Mouse (Mus musculus): ENCODE results near the gene Srgap1. TPM values are rescaled to one million over a fixed set of nuclear protein-coding genes. Genes with fewer than 3 reads are reported as not detected.
A peak's percentile ranks its signal among the peaks of the same experiment; 100 is the strongest.

Srgap1 gene
- total RNA-seq, 2 experiments from 2014 or later, result 7.6 to 11.7 TPM

GRCm38 (mm10) chr10:121956505-121956904 lies 90.6 kb downstream of the Srgap1 start:
- no peak for TF ChIP-seq CTCF (IDR thresholded peaks at IDR 0.05)
- intact Hi-C loops (cut with DNase I), result loop anchor here (5.0 kb wide), 1 partner anchor 91 kb away; the partner anchor contains the start of gene Srgap1
- H3K4me3 ChIP-seq, result no peak overlapping the region
- H3K27ac ChIP-seq, result no peak overlapping the region
- peak; percentile 31 to 32 for DNase-seq (ENCODE audit: extremely low spot score in 1 of 2, low spot score in 2 of 2)

- no peak for DNase-seq (ENCODE audit: extremely low spot score in 1 of 2, low spot score in 2 of 2)
- no peak overlapping the region for H3K4me3 ChIP-seq
- H3K27ac ChIP-seq, result no peak overlapping the region
- no peak for TF ChIP-seq CTCF (IDR thresholded peaks at IDR 0.05)
- intact Hi-C loops (cut with DNase I), result loop anchor here (5.0 kb wide), 1 partner anchor 92 kb away; the partner anchor contains the start of gene Srgap1
These were observed 91.4 kb downstream of the Srgap1 start for GRCm38 (mm10) chr10:121955730-121956129.

GRCm38 (mm10) chr10:121954877-121955276 lies 92.2 kb downstream of the Srgap1 start:
- H3K27ac ChIP-seq, result no peak overlapping the region
- DNase-seq (ENCODE audit: extremely low spot score in 1 of 2, low spot score in 2 of 2), result no peak
- TF ChIP-seq CTCF (IDR thresholded peaks at IDR 0.05), result no peak
- no peak overlapping the region for H3K4me3 ChIP-seq
- intact Hi-C loops (cut with DNase I), result loop anchor here (5.0 kb wide), 1 partner anchor 92 kb away; the partner anchor contains the start of gene Srgap1

GRCm38 (mm10) chr10:121953041-121953440 lies 94.1 kb downstream of the Srgap1 start:
- Histone ChIP-seq H3K27ac (no peak overlapping the region), H3K4me3 (no peak overlapping the region)
- intact Hi-C loops (cut with DNase I), result no loop called here
- TF ChIP-seq CTCF (IDR thresholded peaks at IDR 0.05), result no peak
- no peak for DNase-seq (ENCODE audit: extremely low spot score in 1 of 2, low spot score in 2 of 2)

- Histone ChIP-seq H3K4me3 (no peak overlapping the region), H3K27ac (no peak overlapping the region)
- intact Hi-C loops (cut with DNase I), result no loop called here
- no peak for TF ChIP-seq CTCF (IDR thresholded peaks at IDR 0.05)
- peak; percentile 60 to 64 for DNase-seq (ENCODE audit: extremely low spot score in 1 of 2, low spot score in 2 of 2)
These were observed 100.9 kb downstream of the Srgap1 start for GRCm38 (mm10) chr10:121946173-121946572.

- DNase-seq (ENCODE audit: extremely low spot score in 1 of 2, low spot score in 2 of 2), result no peak
- intact Hi-C loops (cut with DNase I), result no loop called here
- Histone ChIP-seq H3K4me3 (no peak overlapping the region), H3K27ac (no peak overlapping the region)
- no peak for TF ChIP-seq CTCF (IDR thresholded peaks at IDR 0.05)
These were observed 115.2 kb downstream of the Srgap1 start for GRCm38 (mm10) chr10:121931909-121932308.

GRCm38 (mm10) chr10:121926094-121926493 lies 121.0 kb downstream of the Srgap1 start:
- no peak for DNase-seq (ENCODE audit: extremely low spot score in 1 of 2, low spot score in 2 of 2)
- no peak overlapping the region for H3K4me3 ChIP-seq
- TF ChIP-seq CTCF (IDR thresholded peaks at IDR 0.05), result no peak
- intact Hi-C loops (cut with DNase I), result no loop called here
- no peak overlapping the region for H3K27ac ChIP-seq

GRCm38 (mm10) chr10:121919016-121919415 lies 128.1 kb downstream of the Srgap1 start:
- intact Hi-C loops (cut with DNase I), result no loop called here
- H3K27ac ChIP-seq, result no peak overlapping the region
- no peak overlapping the region for H3K4me3 ChIP-seq

GRCm38 (mm10) chr10:121918579-121918978 lies 128.5 kb downstream of the Srgap1 start:
- TF ChIP-seq CTCF (IDR thresholded peaks at IDR 0.05), result no peak
- intact Hi-C loops (cut with DNase I), result no loop called here
- DNase-seq (ENCODE audit: extremely low spot score in 1 of 2, low spot score in 2 of 2), result no peak
- H3K4me3 ChIP-seq, result no peak overlapping the region
- H3K27ac ChIP-seq, result no peak overlapping the region

More at GRCm38 (mm10) chr10:121919016-121919415, 128.1 kb downstream of the Srgap1 start:
- DNase-seq (ENCODE audit: extremely low spot score in 1 of 2, low spot score in 2 of 2), result no peak
- no peak for TF ChIP-seq CTCF (IDR thresholded peaks at IDR 0.05)

- TF ChIP-seq CTCF (IDR thresholded peaks at IDR 0.05), result no peak
- H3K4me3 ChIP-seq, result no peak overlapping the region
- no peak overlapping the region for H3K27ac ChIP-seq
- intact Hi-C loops (cut with DNase I), result no loop called here
- DNase-seq (ENCODE audit: extremely low spot score in 1 of 2, low spot score in 2 of 2), result no peak
These were observed 131.6 kb downstream of the Srgap1 start for GRCm38 (mm10) chr10:121915530-121915929.

GRCm38 (mm10) chr10:121904137-121904536 lies 143.0 kb downstream of the Srgap1 start:
- DNase-seq (ENCODE audit: extremely low spot score in 1 of 2, low spot score in 2 of 2), result no peak
- Histone ChIP-seq H3K4me3 (no peak overlapping the region), H3K27ac (no peak overlapping the region)
- intact Hi-C loops (cut with DNase I), result no loop called here
- no peak for TF ChIP-seq CTCF (IDR thresholded peaks at IDR 0.05)

GRCm38 (mm10) chr10:121902651-121903050 lies 144.5 kb downstream of the Srgap1 start:
- DNase-seq (ENCODE audit: extremely low spot score in 1 of 2, low spot score in 2 of 2), result no peak
- H3K27ac ChIP-seq, result no peak overlapping the region
- TF ChIP-seq CTCF (IDR thresholded peaks at IDR 0.05), result no peak
- intact Hi-C loops (cut with DNase I), result no loop called here
- no peak overlapping the region for H3K4me3 ChIP-seq

- no peak for DNase-seq (ENCODE audit: extremely low spot score in 1 of 2, low spot score in 2 of 2)
- intact Hi-C loops (cut with DNase I), result no loop called here
- TF ChIP-seq CTCF (IDR thresholded peaks at IDR 0.05), result no peak
- Histone ChIP-seq H3K27ac (no peak overlapping the region), H3K4me3 (no peak overlapping the region)
These were observed 146.3 kb downstream of the Srgap1 start for GRCm38 (mm10) chr10:121900772-121901171.
